In genomic region chr4:100276970-100277369, GRCm38 (mm10) we compare ENCODE assay signal across 23 mouse cellular contexts.
A peak's percentile ranks its signal among the peaks of the same experiment; 100 is the strongest.
DNase-seq lines count a peak whose midpoint lies in the region; ATAC-seq and TF ChIP-seq lines count a peak whose summit lies in the region.
"Had no signal": no experiment of that assay in that cellular context is flagged by ENCODE, and none has a peak within 500 bp of the region (broad histone marks: within the 10 kb centered on the region; RNA-seq: fewer than 3 reads in every experiment).

No protein-coding gene starts in this region.

- H3K79me2 ChIP-seq in heart, adult 2 months (replicated peaks; ENCODE audit: control insufficient read depth, insufficient read depth, low read length), result no peaks in the 10 kb centered on the region

- no peaks in the 10 kb centered on the region; the same call in 1 of the 2 replicates for H3K36me3 ChIP-seq in heart, adult 2 months (ENCODE audit: control insufficient read depth, insufficient read depth, low read length)
- H3K36me3 ChIP-seq in lung, embryonic 14.5 days (ENCODE audit: insufficient read depth), result no peaks in the 10 kb centered on the region
- no peaks in the 10 kb centered on the region for H3K36me3 ChIP-seq in lung, postnatal 0 days (ENCODE audit: insufficient read depth, low read length)
- H3K36me3 ChIP-seq: embryonic facial prominence, embryonic 10.5 days; embryonic facial prominence, embryonic 13.5 days; forebrain, embryonic 12.5 days; forebrain, embryonic 15.5 days; G1E; hindbrain, embryonic 13.5 days had no signal

- H3K27ac ChIP-seq in heart, adult 2 months, result no peak overlapping the region
- no peak overlapping the region for H3K27ac ChIP-seq in lung, embryonic 14.5 days (ENCODE audit: low read depth)
- 0 out of 2 replicates have a peak overlapping the region, but pooled peaks have one; percentile 32 for H3K27ac ChIP-seq in lung, postnatal 0 days (ENCODE audit: low read length)
- H3K27ac ChIP-seq: embryonic facial prominence, embryonic 10.5 days; embryonic facial prominence, embryonic 13.5 days; forebrain, embryonic 12.5 days; forebrain, embryonic 15.5 days; hindbrain, embryonic 13.5 days had no signal

- TF ChIP-seq EP300 in heart, adult 2 months (IDR thresholded peaks at IDR 0.05; ENCODE audit: insufficient read depth, low read depth, low read length), result no peak
- no peak for TF ChIP-seq EP300 in lung, postnatal 0 days (IDR thresholded peaks at IDR 0.05)

- TF ChIP-seq POLR2A in heart, adult 2 months (IDR thresholded peaks at IDR 0.05; ENCODE audit: insufficient read depth, low read depth, low read length), result no peak

- ATAC-seq in lung, embryonic 14.5 days (ENCODE audit: insufficient read depth), result no peak; the same call in 1 of the 2 replicates
- peak; percentile 41; the same call in 1 of the 2 replicates for ATAC-seq in lung, postnatal 0 days
- ATAC-seq: forebrain, embryonic 15.5 days; hindbrain, embryonic 16.5 days; inflammation-experienced regulatory T-cells, adult 6 months; Patski had no signal

- peak; percentile 27 for DNase-seq in heart, adult 11 months
- DNase-seq in heart, adult 2 months, result no peak
- peak; percentile 61 for DNase-seq in lung, embryonic 14.5 days
- DNase-seq in lung, postnatal 4 days, result no peak
- no peak for DNase-seq in lung, postnatal 0 days (ENCODE audit: low spot score)
- no peak for DNase-seq in lung, postnatal 25 days (ENCODE audit: low spot score)
- DNase-seq: adrenal gland, postnatal 10 days; adrenal gland, postnatal 36 days; B cell, adult 2 months; embryo, embryonic 11 days; gastrocnemius, postnatal 25 days had no signal

- no peaks in the 10 kb centered on the region for H3K9me3 ChIP-seq in lung, embryonic 14.5 days (ENCODE audit: low read depth, low read length)
- no peaks in the 10 kb centered on the region for H3K9me3 ChIP-seq in lung, postnatal 0 days (ENCODE audit: low read length)
- H3K9me3 ChIP-seq: embryonic facial prominence, embryonic 10.5 days; embryonic facial prominence, embryonic 13.5 days; forebrain, embryonic 12.5 days; forebrain, embryonic 15.5 days; hindbrain, embryonic 13.5 days had no signal

- WGBS in heart, adult 2 months, result 71% methylated on average over 1 of the region's 1 CpGs
- 36% methylated on average over 1 of the region's 1 CpGs for WGBS in lung, embryonic 14.5 days
- WGBS in lung, postnatal 0 days, result 43% methylated on average over 1 of the region's 1 CpGs

- intact Hi-C loops in heart, adult 2 months (cut with DNase I), result no loop called here

- no peaks in the 10 kb centered on the region for H3K27me3 ChIP-seq in heart, adult 2 months (ENCODE audit: control insufficient read depth, insufficient read depth, low read length)
- H3K27me3 ChIP-seq in lung, embryonic 14.5 days (ENCODE audit: insufficient read depth, low read length), result no peaks in the 10 kb centered on the region
- no peaks in the 10 kb centered on the region for H3K27me3 ChIP-seq in lung, postnatal 0 days (replicated peaks; ENCODE audit: insufficient read depth, low read length)
- H3K27me3 ChIP-seq: CH12.LX; embryonic facial prominence, embryonic 13.5 days; forebrain, embryonic 12.5 days; forebrain, embryonic 15.5 days; hindbrain, embryonic 13.5 days; Patski had no signal

- no peak overlapping the region for H3K9ac ChIP-seq in heart, adult 2 months (ENCODE audit: low read depth, low read length)
- H3K9ac ChIP-seq in lung, embryonic 14.5 days, result no peak overlapping the region
- H3K9ac ChIP-seq in lung, postnatal 0 days (replicated peaks; ENCODE audit: low read depth), result no peak overlapping the region
- H3K9ac ChIP-seq: embryonic facial prominence, embryonic 13.5 days; forebrain, embryonic 12.5 days; forebrain, embryonic 15.5 days; hindbrain, embryonic 13.5 days had no signal

- no peak overlapping the region for H3K4me3 ChIP-seq in heart, adult 2 months
- H3K4me3 ChIP-seq in lung, embryonic 14.5 days (ENCODE audit: low read depth, low read length), result no peak overlapping the region
- no peak overlapping the region for H3K4me3 ChIP-seq in lung, postnatal 0 days (ENCODE audit: low read depth, low read length)
- H3K4me3 ChIP-seq: embryonic facial prominence, embryonic 10.5 days; embryonic facial prominence, embryonic 13.5 days; erythroblast, embryonic 14.5 days; forebrain, embryonic 12.5 days; forebrain, embryonic 15.5 days; hindbrain, embryonic 13.5 days had no signal

- no peak for TF ChIP-seq CTCF in heart, adult 2 months (IDR thresholded peaks at IDR 0.05)
- TF ChIP-seq CTCF in lung, embryonic 14.5 days (IDR thresholded peaks at IDR 0.05; ENCODE audit: low read depth), result no peak
- no peak for TF ChIP-seq CTCF in lung, postnatal 0 days (IDR thresholded peaks at IDR 0.05)

- no peaks in the 10 kb centered on the region; the same call in 1 of the 2 replicates for H3K4me1 ChIP-seq in heart, adult 2 months (ENCODE audit: control insufficient read depth, insufficient read depth, low read length)
- H3K4me1 ChIP-seq in lung, embryonic 14.5 days (ENCODE audit: insufficient read depth), result no peaks in the 10 kb centered on the region
- no peaks in the 10 kb centered on the region for H3K4me1 ChIP-seq in lung, postnatal 0 days (ENCODE audit: insufficient read depth, low read depth, low read length)
- H3K4me1 ChIP-seq: embryonic facial prominence, embryonic 13.5 days; forebrain, embryonic 12.5 days; forebrain, embryonic 15.5 days; hindbrain, embryonic 13.5 days had no signal

- no peak overlapping the region for H3K4me2 ChIP-seq in lung, embryonic 14.5 days
- H3K4me2 ChIP-seq in lung, postnatal 0 days (replicated peaks; ENCODE audit: low read depth, low read length), result no peak overlapping the region
- H3K4me2 ChIP-seq: embryonic facial prominence, embryonic 13.5 days; forebrain, embryonic 12.5 days; forebrain, embryonic 15.5 days; heart, embryonic 11.5 days; hindbrain, embryonic 13.5 days had no signal

Comparison
In these comparisons a context has a peak if more than half of its experiments do, and no peak if none do; other contexts are left out.
1. DNase-seq: peak in heart, adult 11 months (single experiment) and lung, embryonic 14.5 days (single experiment); none in heart, adult 2 months (0 of 2), lung, postnatal 4 days (0 of 2), lung, postnatal 0 days (single experiment) and lung, postnatal 25 days (single experiment).